Mouse (Mus musculus): ENCODE data around the gene Cnot4. TPM values are rescaled to one million over a fixed set of nuclear protein-coding genes. Genes with fewer than 3 reads are reported as not detected.

The Cnot4 gene
- polyA plus RNA-seq, 1 experiment from 2014 or later, result 31.9 TPM

DNA sequence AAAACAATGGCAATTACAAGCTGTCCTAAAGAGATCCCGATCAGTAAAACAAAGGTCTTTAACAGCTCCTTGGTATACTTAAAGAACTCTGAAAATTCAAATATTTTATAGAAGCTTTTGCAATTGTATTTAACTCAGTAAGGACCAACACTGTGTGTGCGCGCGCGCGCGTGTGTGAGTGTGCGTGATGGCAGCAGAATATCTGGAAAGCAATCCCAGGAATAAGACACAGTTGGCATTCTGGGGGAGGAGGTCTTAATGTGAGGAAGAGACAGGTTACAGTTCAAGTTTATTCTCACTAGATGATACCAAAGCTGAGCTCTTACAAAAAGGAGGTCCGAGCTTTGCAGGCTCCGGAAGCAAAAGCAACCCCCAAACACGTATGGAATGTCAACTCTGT is 100.2 kb downstream of the Cnot4 start:
- no peak for DNase-seq
- Histone ChIP-seq H3K4me2 (no peak overlapping the region), H3K9me3 (ENCODE audit: low read depth, low read length) (no peaks in the 10 kb centered on the region), H3K4me3 (ENCODE audit: low read depth, low read length) (no peak overlapping the region), H3K36me3 (ENCODE audit: insufficient read depth) (no peaks in the 10 kb centered on the region), H3K4me1 (ENCODE audit: insufficient read depth) (no peaks in the 10 kb centered on the region), H3K27me3 (ENCODE audit: insufficient read depth, low read length) (no peaks in the 10 kb centered on the region), H3K9ac (no peak overlapping the region), H3K27ac (ENCODE audit: low read depth) (no peak overlapping the region)
- 88% methylated on average over 11 of the region's 11 CpGs for WGBS
- TF ChIP-seq CTCF (IDR thresholded peaks at IDR 0.05; ENCODE audit: low read depth), result no peak
- no peak for ATAC-seq (ENCODE audit: insufficient read depth)

DNA sequence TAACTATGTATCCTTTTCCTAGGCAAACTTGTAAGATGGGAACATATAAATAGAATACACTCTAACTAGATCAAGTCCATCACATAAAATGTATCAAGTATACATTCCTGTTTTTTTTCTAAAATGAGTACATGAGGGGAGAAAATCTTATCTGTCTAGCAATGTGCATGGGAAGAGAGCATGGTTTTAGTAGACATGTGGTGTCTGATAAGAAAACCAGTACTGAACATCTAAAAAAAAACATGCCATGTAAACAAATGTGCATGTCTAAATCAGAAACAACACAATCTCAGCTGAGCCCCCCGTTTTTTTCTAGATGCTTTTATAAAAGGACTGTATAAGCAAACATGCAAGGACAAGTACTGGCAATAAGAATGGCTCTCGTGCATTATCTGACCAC is 100.8 kb downstream of the Cnot4 start:
- ATAC-seq (ENCODE audit: insufficient read depth), result no peak
- no peak for TF ChIP-seq CTCF (IDR thresholded peaks at IDR 0.05; ENCODE audit: low read depth)
- Histone ChIP-seq H3K36me3 (ENCODE audit: insufficient read depth) (no peaks in the 10 kb centered on the region), H3K9me3 (ENCODE audit: low read depth, low read length) (no peaks in the 10 kb centered on the region), H3K4me2 (no peak overlapping the region), H3K27me3 (ENCODE audit: insufficient read depth, low read length) (no peaks in the 10 kb centered on the region), H3K27ac (ENCODE audit: low read depth) (no peak overlapping the region), H3K4me3 (ENCODE audit: low read depth, low read length) (no peak overlapping the region), H3K4me1 (ENCODE audit: insufficient read depth) (no peaks in the 10 kb centered on the region), H3K9ac (no peak overlapping the region)
- no peak for DNase-seq
- WGBS, result 44% methylated on average over 2 of the region's 2 CpGs

DNA sequence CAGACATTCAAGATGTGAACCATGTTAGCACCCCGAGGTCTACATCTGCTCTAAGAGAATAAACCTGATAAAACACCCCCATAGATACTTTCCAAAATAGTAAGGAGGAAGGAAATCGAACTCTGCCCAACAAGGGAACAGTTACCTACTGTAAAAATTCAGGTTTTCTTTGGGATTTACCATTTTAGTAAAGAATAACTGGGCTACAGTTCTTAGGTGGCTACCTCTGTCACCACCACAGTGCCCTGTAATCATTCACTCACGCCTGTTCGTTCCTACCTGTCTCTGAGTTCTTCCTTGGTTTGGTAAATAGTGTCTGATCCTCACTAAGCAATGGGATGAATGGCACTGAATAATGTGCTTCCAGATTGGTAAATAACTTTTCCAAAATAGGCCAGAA is 102.7 kb downstream of the Cnot4 start:
- Histone ChIP-seq H3K27me3 (ENCODE audit: insufficient read depth, low read length) (no peaks in the 10 kb centered on the region), H3K9ac (no peak overlapping the region), H3K36me3 (ENCODE audit: insufficient read depth) (no peaks in the 10 kb centered on the region), H3K27ac (ENCODE audit: low read depth) (no peak overlapping the region), H3K4me1 (ENCODE audit: insufficient read depth) (no peaks in the 10 kb centered on the region), H3K4me3 (ENCODE audit: low read depth, low read length) (no peak overlapping the region), H3K9me3 (ENCODE audit: low read depth, low read length) (no peaks in the 10 kb centered on the region), H3K4me2 (no peak overlapping the region)
- ATAC-seq (ENCODE audit: insufficient read depth) (no peak), DNase-seq (no peak)
- 90% methylated on average over 4 of the region's 4 CpGs for WGBS
- TF ChIP-seq CTCF (IDR thresholded peaks at IDR 0.05; ENCODE audit: low read depth), result no peak

DNA sequence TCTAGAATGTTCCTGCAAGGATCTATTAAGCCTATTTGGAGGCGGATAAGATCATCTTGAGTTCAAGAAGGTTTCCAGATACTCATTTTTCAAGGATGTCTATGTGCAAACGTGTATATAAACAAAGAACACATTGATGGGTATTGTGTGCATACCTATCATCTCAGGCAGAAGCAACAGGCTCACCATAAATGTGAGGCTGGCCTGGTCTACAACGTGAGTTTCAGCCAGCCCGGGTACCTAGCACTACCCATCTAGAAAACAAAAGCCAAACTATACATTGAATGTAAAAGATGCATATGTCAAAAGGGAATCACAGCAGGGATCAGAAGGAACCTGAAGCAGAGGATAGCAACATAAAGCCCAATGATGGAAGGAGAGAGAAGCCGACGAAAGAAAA is 103.3 kb downstream of the Cnot4 start:
- no peak for ATAC-seq (ENCODE audit: insufficient read depth)

DNA sequence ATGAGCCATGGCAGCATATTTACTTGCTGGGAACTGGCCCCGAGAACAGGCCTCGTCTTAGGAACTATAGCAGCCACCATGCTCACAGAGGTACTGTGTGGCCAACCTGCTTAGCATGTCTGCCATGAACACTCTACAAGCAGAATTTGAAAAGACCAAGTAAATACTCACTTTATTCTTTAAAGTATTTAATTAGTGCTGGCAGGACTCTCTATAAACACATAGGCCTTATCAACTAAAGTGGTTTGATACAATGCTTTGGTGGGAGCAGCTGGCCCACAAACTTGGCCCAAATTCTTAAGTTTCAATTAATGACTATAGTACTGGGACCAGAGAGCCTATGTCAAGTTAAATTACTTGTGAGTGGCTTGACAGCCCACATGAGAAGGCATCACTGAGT is 105.5 kb downstream of the Cnot4 start:
- TF ChIP-seq CTCF (IDR thresholded peaks at IDR 0.05; ENCODE audit: low read depth), result no peak
- WGBS, result 83% methylated on average over 2 of the region's 2 CpGs
- no peak overlapping the region for H3K9ac ChIP-seq
- H3K4me2 ChIP-seq, result no peak overlapping the region
- DNase-seq (no peak), ATAC-seq (ENCODE audit: insufficient read depth) (0 out of 2 replicates have a peak, but pooled peaks have one; percentile 28)
- no peak overlapping the region for H3K27ac ChIP-seq (ENCODE audit: low read depth)
- H3K4me1 ChIP-seq (ENCODE audit: insufficient read depth), result no peaks in the 10 kb centered on the region
- no peak overlapping the region for H3K4me3 ChIP-seq (ENCODE audit: low read depth, low read length)
- peaks cover 3% of the 10 kb centered on the region; the same call in 1 of the 2 replicates for H3K36me3 ChIP-seq (ENCODE audit: insufficient read depth)
- H3K9me3 ChIP-seq (ENCODE audit: low read depth, low read length), result no peaks in the 10 kb centered on the region
- H3K27me3 ChIP-seq (ENCODE audit: insufficient read depth, low read length), result no peaks in the 10 kb centered on the region

More for the DNA sequence above, 103.3 kb downstream of the Cnot4 start:
- Histone ChIP-seq H3K9ac (no peak overlapping the region), H3K4me1 (ENCODE audit: insufficient read depth) (no peaks in the 10 kb centered on the region), H3K4me3 (ENCODE audit: low read depth, low read length) (no peak overlapping the region), H3K9me3 (ENCODE audit: low read depth, low read length) (no peaks in the 10 kb centered on the region), H3K36me3 (ENCODE audit: insufficient read depth) (no peaks in the 10 kb centered on the region), H3K27ac (ENCODE audit: low read depth) (no peak overlapping the region), H3K4me2 (no peak overlapping the region), H3K27me3 (ENCODE audit: insufficient read depth, low read length) (no peaks in the 10 kb centered on the region)
- WGBS, result 77% methylated on average over 6 of the region's 6 CpGs
- DNase-seq, result no peak
- TF ChIP-seq CTCF (IDR thresholded peaks at IDR 0.05; ENCODE audit: low read depth), result no peak

DNA sequence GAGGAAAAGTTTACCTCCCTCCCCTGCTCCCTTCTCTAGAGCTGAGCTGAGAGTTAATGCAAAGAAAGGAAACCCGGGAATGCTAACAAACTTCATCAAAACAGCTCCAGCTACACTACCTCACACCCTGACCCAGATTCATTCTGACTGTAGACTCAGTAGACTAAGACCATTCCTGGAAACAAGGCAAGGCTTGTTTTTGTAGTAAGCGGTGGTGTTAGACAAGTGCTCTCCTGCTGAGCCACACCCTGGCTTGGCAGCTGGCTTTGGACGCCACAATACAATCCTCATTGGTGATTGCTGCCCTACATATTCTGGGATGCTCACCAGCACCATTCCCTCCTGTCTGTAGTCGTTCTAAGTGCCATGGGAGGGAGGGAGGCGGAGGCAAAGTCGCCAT is 106.3 kb downstream of the Cnot4 start:
- Histone ChIP-seq H3K27me3 (ENCODE audit: insufficient read depth, low read length) (no peaks in the 10 kb centered on the region), H3K27ac (ENCODE audit: low read depth) (no peak overlapping the region), H3K9ac (no peak overlapping the region), H3K9me3 (ENCODE audit: low read depth, low read length) (no peaks in the 10 kb centered on the region), H3K4me2 (no peak overlapping the region), H3K4me1 (ENCODE audit: insufficient read depth) (no peaks in the 10 kb centered on the region), H3K4me3 (ENCODE audit: low read depth, low read length) (no peak overlapping the region), H3K36me3 (ENCODE audit: insufficient read depth) (peaks cover 9% of the 10 kb centered on the region; the same call in 1 of the 2 replicates)
- ATAC-seq (ENCODE audit: insufficient read depth) (peak; percentile 38; the same call in 1 of the 2 replicates), DNase-seq (no peak)
- 66% methylated on average over 6 of the region's 6 CpGs for WGBS
- no peak for TF ChIP-seq CTCF (IDR thresholded peaks at IDR 0.05; ENCODE audit: low read depth)

DNA sequence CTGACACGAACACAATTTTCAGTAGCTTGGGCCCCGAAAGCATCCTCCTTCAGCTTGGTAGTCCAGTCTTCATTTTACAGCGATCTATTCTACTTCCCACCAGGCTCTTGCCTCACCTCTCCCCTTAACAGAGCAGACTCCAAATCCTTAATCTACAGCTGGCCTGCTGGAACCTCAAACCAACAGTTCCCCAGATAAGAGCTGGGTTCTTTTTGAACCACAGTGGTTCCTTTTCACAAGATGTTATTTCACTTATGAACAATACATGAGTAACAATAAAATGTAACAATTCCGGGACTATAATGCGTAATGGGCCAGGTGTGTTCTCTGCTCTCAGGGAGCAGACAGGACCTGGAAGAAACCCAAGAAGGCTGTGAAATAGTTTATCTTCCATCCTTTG is 116.9 kb downstream of the Cnot4 start:
- Histone ChIP-seq H3K4me2 (no peak overlapping the region), H3K9me3 (ENCODE audit: low read depth, low read length) (no peaks in the 10 kb centered on the region), H3K27ac (ENCODE audit: low read depth) (no peak overlapping the region), H3K9ac (no peak overlapping the region), H3K27me3 (ENCODE audit: insufficient read depth, low read length) (no peaks in the 10 kb centered on the region), H3K4me1 (ENCODE audit: insufficient read depth) (no peaks in the 10 kb centered on the region; the same call in 1 of the 2 replicates), H3K36me3 (ENCODE audit: insufficient read depth) (peaks cover 3% of the 10 kb centered on the region; the same call in 1 of the 2 replicates), H3K4me3 (ENCODE audit: low read depth, low read length) (no peak overlapping the region)
- ATAC-seq (ENCODE audit: insufficient read depth) (no peak), DNase-seq (no peak)
- 90% methylated on average over 5 of the region's 5 CpGs for WGBS
- no peak for TF ChIP-seq CTCF (IDR thresholded peaks at IDR 0.05; ENCODE audit: low read depth)

DNA sequence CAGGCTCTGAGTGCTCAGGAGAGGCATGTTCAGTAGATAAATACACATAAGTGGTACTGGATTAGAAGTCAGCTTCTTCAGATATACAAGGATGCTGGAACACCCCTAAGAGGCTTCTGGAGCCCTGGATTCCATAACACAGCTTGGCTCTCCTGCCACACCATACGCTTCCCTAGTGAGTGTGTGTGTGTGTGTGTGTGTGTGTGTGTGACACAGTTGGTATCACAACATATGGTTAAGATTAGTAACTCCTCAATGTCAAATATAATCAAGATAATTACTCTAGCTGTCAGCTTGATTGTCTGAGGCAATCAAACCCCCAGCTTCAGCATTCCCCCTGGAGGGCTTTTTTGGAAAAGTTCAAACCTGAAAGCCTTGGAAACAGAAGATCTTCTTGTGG is 121.6 kb downstream of the Cnot4 start:
- no peak for TF ChIP-seq CTCF (IDR thresholded peaks at IDR 0.05; ENCODE audit: low read depth)
- WGBS, result 89% methylated on average over 1 of the region's 1 CpGs
- Histone ChIP-seq H3K4me1 (ENCODE audit: insufficient read depth) (no peaks in the 10 kb centered on the region), H3K27ac (ENCODE audit: low read depth) (no peak overlapping the region), H3K36me3 (ENCODE audit: insufficient read depth) (no peaks in the 10 kb centered on the region), H3K4me2 (no peak overlapping the region), H3K9me3 (ENCODE audit: low read depth, low read length) (no peaks in the 10 kb centered on the region), H3K27me3 (ENCODE audit: insufficient read depth, low read length) (no peaks in the 10 kb centered on the region), H3K9ac (no peak overlapping the region), H3K4me3 (ENCODE audit: low read depth, low read length) (no peak overlapping the region)
- DNase-seq (no peak), ATAC-seq (ENCODE audit: insufficient read depth) (no peak)
